Mouse (Mus musculus) ES-Bruce4 (cell line): ENCODE results near the gene Szt2.

Experiments used
- CTCF ChIP-seq: IDR thresholded peaks from one replicate; pipeline ENCODE4 v1.8.1; 2011; ENCODE audit warnings: low read depth, low read length
- EP300 ChIP-seq: IDR thresholded peaks from 2 replicates; pipeline ENCODE4 v1.6.1; 2011; ENCODE audit warnings: low read depth, low read length; ENCODE audit not compliant: insufficient read depth
- POLR2A ChIP-seq: IDR thresholded peaks from one replicate; pipeline ENCODE4 v1.8.1; 2011; ENCODE audit warnings: low read length; ENCODE audit not compliant: insufficient read depth

- no peak for TF ChIP-seq CTCF
- no peak for TF ChIP-seq POLR2A
- TF ChIP-seq EP300: no peak
Observed at GRCm38 (mm10) chr4:118363985-118364384, 45.1 kb downstream of the Szt2 start.
